Mouse (Mus musculus): ENCODE data around the gene Exo5. TPM values are rescaled to one million over a fixed set of nuclear protein-coding genes. Genes with fewer than 3 reads are reported as not detected.

Gene Exo5
- total RNA-seq, 2 experiments from 2014 or later = 1.9 to 2.0 TPM

Small RNA genes lying within 50 kb of the gene (microRNA-seq; reads per million reads assigned to microRNA genes)
- 0.76 to 1.1 reads per million in 2 experiments for gene Mir7015

Other genes with a start within 250 kb of the Exo5 start
- 1 to 10 TPM; 1.5 to 1.9 TPM for gene Kcnq4, start 176.4 kb downstream of the Exo5 start, total RNA-seq (2021)
- gene Nfyc, start 93.4 kb downstream of the Exo5 start, total RNA-seq (2021) = 10 to 100 TPM; 39.5 to 42.6 TPM
- under 1 TPM in 1 of 2 experiments, not detected in 1; 0.05 TPM for gene Rims3, start 70.2 kb downstream of the Exo5 start, total RNA-seq (2021)
- 1 to 10 TPM in 1 of 2 experiments, under 1 TPM in 1; 0.75 to 1.1 TPM for gene Zfp69, start 26.7 kb upstream of the Exo5 start, total RNA-seq (2021)
- gene Smap2, start 92.2 kb upstream of the Exo5 start, total RNA-seq (2021) = 10 to 100 TPM; 43.8 to 51.5 TPM
- under 1 TPM in 1 of 2 experiments, not detected in 1; 0.41 TPM for gene Col9a2, start 114.4 kb upstream of the Exo5 start, total RNA-seq (2021)
- 10 to 100 TPM; 24.5 TPM for gene Zmpste24, start 173.2 kb upstream of the Exo5 start, total RNA-seq (2021)
- gene Tmco2, start 184.2 kb upstream of the Exo5 start, total RNA-seq (2021) = not detected